Mouse (Mus musculus): Measurements from ENCODE around the gene Higd1c.

DNA sequence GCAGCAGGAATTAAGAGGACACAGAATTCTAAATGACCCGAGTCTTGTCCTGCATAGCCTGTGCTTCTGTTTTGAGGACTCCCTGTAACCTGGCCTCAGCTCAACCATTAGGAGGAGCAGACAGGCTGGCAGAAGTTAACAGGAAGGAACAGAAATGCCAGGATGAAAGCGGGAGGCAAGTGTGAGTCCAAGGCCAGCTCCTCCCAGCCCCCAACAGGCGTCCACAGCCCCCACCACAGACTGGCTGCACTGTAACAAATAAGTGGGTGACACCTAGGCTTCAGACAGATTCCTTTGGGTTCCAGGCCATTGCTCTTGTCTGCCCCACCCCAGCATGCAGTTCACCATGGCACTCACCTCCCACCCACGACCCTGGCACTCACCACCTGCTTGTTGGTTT lies 38.5 kb downstream of the Higd1c start:
- TF ChIP-seq EP300 (IDR thresholded peaks at IDR 0.05; ENCODE audit: low read depth) (no peak), CTCF (IDR thresholded peaks at IDR 0.05; ENCODE audit: low read depth) (no peak)

All from liver, embryonic 14.5 days (tissue).